Mouse (Mus musculus): ENCODE results near the gene Olfr1269.

Olfr1269 gene

DNA sequence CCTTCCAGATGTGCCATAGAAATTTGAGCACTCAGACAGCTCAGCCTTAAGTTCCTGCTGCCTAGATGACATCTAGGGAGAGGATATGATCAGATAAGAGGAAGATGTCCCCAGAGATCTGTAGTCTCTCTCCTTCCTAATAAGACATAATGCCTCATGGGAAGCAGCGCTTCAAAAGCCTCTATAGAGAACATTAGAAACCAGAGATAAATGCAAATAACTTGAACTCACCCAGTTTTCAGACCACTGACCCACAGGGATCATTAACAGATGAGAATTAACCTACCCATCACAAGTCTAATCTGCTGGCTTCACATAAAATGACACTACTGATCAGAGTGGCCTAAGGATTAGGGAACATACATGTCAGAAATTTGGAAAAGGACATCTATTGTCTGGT is at the start of gene Olfr1269:
Gene Olfr1269, minus strand, starts transcription at position 101 of the 400 bp plus-strand sequence.
- no peak for DNase-seq (ENCODE audit: low spot score)

DNA sequence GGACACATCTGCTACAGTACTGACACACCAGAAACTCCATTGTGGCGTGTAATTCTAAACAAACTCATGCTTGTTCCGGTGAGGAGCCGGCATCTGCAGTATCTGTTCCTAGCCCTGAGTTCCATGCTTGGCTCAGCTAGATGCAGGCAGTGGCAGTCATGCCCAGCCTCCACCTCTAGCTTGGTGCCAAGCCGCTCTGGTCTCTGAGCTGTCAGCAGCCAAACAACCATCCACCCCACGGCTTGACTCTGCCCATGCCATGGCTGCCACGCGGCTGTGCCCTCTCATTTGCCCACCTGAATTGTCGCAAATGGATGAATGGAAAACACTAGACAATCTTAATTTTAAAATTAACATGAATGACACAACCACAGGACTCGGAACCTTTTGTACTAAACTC is 32.7 kb upstream of the Olfr1269 start:
- no peak for DNase-seq (ENCODE audit: low spot score)

DNA sequence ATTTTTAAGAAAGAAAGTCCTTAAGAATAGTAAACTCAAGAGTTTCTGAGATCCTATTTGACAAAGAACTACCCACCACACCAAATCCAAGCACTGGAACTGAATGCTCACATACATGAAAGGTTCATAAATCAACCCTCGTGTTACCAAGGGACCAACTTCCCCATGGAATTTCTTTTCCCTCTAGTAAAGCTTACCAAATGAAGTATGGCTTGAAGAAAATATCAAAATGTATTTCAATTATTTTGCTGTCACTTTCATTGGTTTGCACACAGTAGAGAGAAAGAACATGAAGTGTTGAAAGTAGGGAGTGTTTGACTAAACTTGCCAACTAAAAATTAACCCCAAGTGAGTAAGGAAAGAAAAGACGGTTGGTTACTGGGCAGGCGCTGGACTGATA is 31.8 kb upstream of the Olfr1269 start, which contains the start of gene Olfr1270:
Gene Olfr1270, minus strand, starts transcription at position 101 of the 400 bp plus-strand sequence.
- no peak for DNase-seq (ENCODE audit: low spot score)

DNA sequence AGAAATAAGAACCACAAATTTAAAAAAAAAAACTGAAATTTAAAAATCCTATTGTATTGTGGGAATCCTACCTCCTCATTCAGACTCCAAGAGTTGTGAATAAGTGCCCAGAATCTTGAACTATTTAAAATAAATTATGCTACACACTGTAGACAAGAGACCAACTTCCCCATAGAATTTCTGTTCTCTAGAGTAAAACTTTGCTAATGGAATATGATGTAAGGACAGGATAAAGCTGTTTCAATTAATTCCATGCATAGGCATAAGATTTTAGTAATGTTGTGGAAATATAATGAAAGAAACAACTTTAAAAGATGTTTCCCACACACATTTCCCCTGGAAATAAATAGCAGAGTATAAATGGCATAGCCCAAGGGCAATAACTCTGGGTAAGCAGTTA is 21.0 kb upstream of the Olfr1269 start, which contains the start of gene Olfr32:
Gene Olfr32, minus strand, starts transcription at position 101 of the 400 bp plus-strand sequence.
- DNase-seq (ENCODE audit: low spot score) = no peak

- DNase-seq (ENCODE audit: low spot score) = no peak
These were observed 51.1 kb downstream of the Olfr1269 start for GRCm38 (mm10) chr2:90070065-90070464.

All from testis, postnatal 14 days (tissue).